Mouse (Mus musculus): ENCODE data around the gene Wnt5a.

- no peak for TF ChIP-seq CTCF (IDR thresholded peaks at IDR 0.05; ENCODE audit: borderline replicate concordance, control insufficient read depth, extremely low read depth, insufficient read depth, low read length, poor library complexity)
- TF ChIP-seq POLR2A (IDR thresholded peaks at IDR 0.05; ENCODE audit: control insufficient read depth, extremely low read depth, insufficient read depth, low read length, poor library complexity): no peak
These were observed 29.3 kb downstream of the Wnt5a start for GRCm38 (mm10) chr14:28533876-28534275.

Measured in thymus, adult 2 months (tissue).